Mouse (Mus musculus): ENCODE data around the gene BC049730. TPM values are rescaled to one million over a fixed set of nuclear protein-coding genes. Genes with fewer than 3 reads are reported as not detected.

Gene BC049730
- not detected for total RNA-seq (2023)

GRCm38 (mm10) chr7:24708832-24709292, at the start of gene BC049730:
Gene BC049730, plus strand, starts transcription at chr7:24709242.

GRCm38 (mm10) chr7:24676575-24676974, 32.5 kb upstream of the BC049730 start, which contains the start of gene Tex101:
Gene Tex101, minus strand, starts transcription at chr7:24676675.

GRCm38 (mm10) chr7:24726808-24727207, 17.8 kb downstream of the BC049730 start, which contains the start of gene Gm4763:
Gene Gm4763, minus strand, starts transcription at chr7:24726908.

GRCm38 (mm10) chr7:24760211-24760610, 51.2 kb downstream of the BC049730 start, which contains the start of gene Cd177:
Gene Cd177, minus strand, starts transcription at chr7:24760311.

Other genes starting within 250 kb of the BC049730 start
- 372 TPM for gene Plaur, start 246.8 kb upstream of the BC049730 start, total RNA-seq (2023)
- 0.40 TPM for gene Cadm4, start 227.2 kb upstream of the BC049730 start, total RNA-seq (2023)
- 2.7 TPM for gene Zfp428, start 202.2 kb upstream of the BC049730 start, total RNA-seq (2023)
- gene AC161166.1, start 196.8 kb upstream of the BC049730 start, total RNA-seq (2023), result not detected
- gene Irgq, start 178.6 kb upstream of the BC049730 start, total RNA-seq (2023), result 9.0 TPM
- not detected for gene Pinlyp, start 163.1 kb upstream of the BC049730 start, total RNA-seq (2023)
- 60.1 TPM for gene Xrcc1, start 163.0 kb upstream of the BC049730 start, total RNA-seq (2023)
- 5.1 TPM for gene Ethe1, start 121.7 kb upstream of the BC049730 start, total RNA-seq (2023)
- gene Zfp575, start 121.6 kb upstream of the BC049730 start, total RNA-seq (2023), result not detected
- 2.8 TPM for gene Phldb3, start 98.5 kb upstream of the BC049730 start, total RNA-seq (2023)
- gene Lypd3, start 72.7 kb upstream of the BC049730 start, total RNA-seq (2023), result not detected
- gene Tex101, start 32.6 kb upstream of the BC049730 start, total RNA-seq (2023), result not detected
- gene Gm4763, start 17.7 kb downstream of the BC049730 start, total RNA-seq (2023), result not detected
- 0.67 TPM for gene Cd177, start 51.1 kb downstream of the BC049730 start, total RNA-seq (2023)
- gene Ceacam10, start 68.0 kb downstream of the BC049730 start, total RNA-seq (2023), result not detected
- 4.2 TPM for gene Gm9844, start 153.0 kb downstream of the BC049730 start, total RNA-seq (2023)
- not detected for gene Lypd4, start 160.7 kb downstream of the BC049730 start, total RNA-seq (2023)
- not detected for gene Dmrtc2, start 160.8 kb downstream of the BC049730 start, total RNA-seq (2023)
- 3,340 TPM for gene Rps19, start 175.1 kb downstream of the BC049730 start, total RNA-seq (2023)
- gene Cd79a, start 188.1 kb downstream of the BC049730 start, total RNA-seq (2023), result 99.4 TPM
- gene Arhgef1, start 193.7 kb downstream of the BC049730 start, total RNA-seq (2023), result 1,582 TPM
- not detected for gene Gm4881, start 235.3 kb downstream of the BC049730 start, total RNA-seq (2023)